Mouse (Mus musculus) fat pad, adult 2 months (tissue): Measurements from ENCODE around the gene Nrip1.

ENCODE experiments used
- DNase-seq: peaks from one replicate; pipeline ENCODE4 v3.0.0-alpha.2; 2011; ENCODE audit warnings: low read depth, low spot score; ENCODE audit errors: extremely low read depth

Nrip1 gene

GRCm38 (mm10) chr16:76316940-76317822, 56.4 kb downstream of the Nrip1 start:
- DNase-seq: no peak

GRCm38 (mm10) chr16:76315642-76316041, 58.0 kb downstream of the Nrip1 start:
- no peak for DNase-seq

GRCm38 (mm10) chr16:76314013-76314950, 59.3 kb downstream of the Nrip1 start:
- no peak for DNase-seq

GRCm38 (mm10) chr16:76312887-76313420, 60.7 kb downstream of the Nrip1 start:
- no peak for DNase-seq

- no peak for DNase-seq
These were observed 62.8 kb downstream of the Nrip1 start for GRCm38 (mm10) chr16:76310791-76311190.

GRCm38 (mm10) chr16:76310286-76310685, 63.3 kb downstream of the Nrip1 start:
- DNase-seq: no peak

- DNase-seq: no peak
These were observed 64.3 kb downstream of the Nrip1 start for GRCm38 (mm10) chr16:76309280-76309679.

GRCm38 (mm10) chr16:76307039-76307438, 66.6 kb downstream of the Nrip1 start:
- DNase-seq: no peak

GRCm38 (mm10) chr16:76306446-76306845, 67.2 kb downstream of the Nrip1 start:
- no peak for DNase-seq

GRCm38 (mm10) chr16:76303436-76303835, 70.2 kb downstream of the Nrip1 start:
- no peak for DNase-seq

- DNase-seq: no peak
These were observed 71.9 kb downstream of the Nrip1 start for GRCm38 (mm10) chr16:76301728-76302050.

GRCm38 (mm10) chr16:76301037-76301727, 72.4 kb downstream of the Nrip1 start:
- no peak for DNase-seq

GRCm38 (mm10) chr16:76300452-76300851, 73.2 kb downstream of the Nrip1 start:
- DNase-seq: no peak

GRCm38 (mm10) chr16:76299511-76299910, 74.1 kb downstream of the Nrip1 start:
- no peak for DNase-seq

- DNase-seq: no peak
These were observed 78.3 kb downstream of the Nrip1 start for GRCm38 (mm10) chr16:76295322-76295721.

- no peak for DNase-seq
These were observed 79.1 kb downstream of the Nrip1 start for GRCm38 (mm10) chr16:76294550-76294949.

- DNase-seq: no peak
These were observed 79.7 kb downstream of the Nrip1 start for GRCm38 (mm10) chr16:76293765-76294463.

- no peak for DNase-seq
These were observed 80.5 kb downstream of the Nrip1 start for GRCm38 (mm10) chr16:76293176-76293575.

GRCm38 (mm10) chr16:76292656-76293055, 81.0 kb downstream of the Nrip1 start:
- no peak for DNase-seq

GRCm38 (mm10) chr16:76291366-76291765, 82.3 kb downstream of the Nrip1 start:
- no peak for DNase-seq
